In genomic region chr7:100493484-100494414, GRCm38 (mm10) we compare ENCODE assay signal across 7 mouse cellular contexts. TPM values are rescaled to one million over a fixed set of nuclear protein-coding genes. Genes with fewer than 3 reads are reported as not detected.
DNase-seq lines count a peak whose midpoint lies in the region; ATAC-seq and TF ChIP-seq lines count a peak whose summit lies in the region.

No protein-coding gene starts in this region.

- no peak for TF ChIP-seq RAD21 in CH12.LX (IDR thresholded peaks at IDR 0.05; ENCODE audit: low read depth, low read length)

- H3K9me3 ChIP-seq in CH12.LX (replicated peaks; ENCODE audit: low read length): no peaks in the 10 kb centered on the region
- no peaks in the 10 kb centered on the region for H3K9me3 ChIP-seq in forebrain, embryonic 11.5 days (ENCODE audit: control insufficient read depth, low read length)
- no peaks in the 10 kb centered on the region for H3K9me3 ChIP-seq in hindbrain, postnatal 0 days (ENCODE audit: low read length)
- H3K9me3 ChIP-seq in liver, postnatal 0 days (ENCODE audit: low read length): no peaks in the 10 kb centered on the region
- no peaks in the 10 kb centered on the region for H3K9me3 ChIP-seq in neural tube, embryonic 12.5 days

- no peak for TF ChIP-seq EP300 in CH12.LX (IDR thresholded peaks at IDR 0.05; ENCODE audit: low read length)
- no peak; the same call in 1 of the 2 replicates for TF ChIP-seq EP300 in liver, postnatal 0 days (IDR thresholded peaks at IDR 0.05; ENCODE audit: low read depth)

- no peak for TF ChIP-seq CTCF in CH12.LX (conservative IDR thresholded peaks at IDR 0.05 in 1 of 2, IDR thresholded peaks at IDR 0.05 in 1 of 2; ENCODE audit: low read depth in 2 of 2, low read length in 2 of 2)
- TF ChIP-seq CTCF in Patski (IDR thresholded peaks at IDR 0.05): no peak
- TF ChIP-seq CTCF in hindbrain, postnatal 0 days (IDR thresholded peaks at IDR 0.05; ENCODE audit: low read depth): no peak
- no peak for TF ChIP-seq CTCF in liver, postnatal 0 days (IDR thresholded peaks at IDR 0.05; ENCODE audit: low read depth)

- H3K4me2 ChIP-seq in CH12.LX (ENCODE audit: insufficient read depth, low read depth, poor library complexity, severe bottlenecking): peak overlapping the region; percentile 61
- H3K4me2 ChIP-seq in forebrain, embryonic 11.5 days (ENCODE audit: low read depth, low read length, severe bottlenecking): peak overlapping the region; percentile 78; the same call in 1 of the 2 replicates
- peak overlapping the region; percentile 70 for H3K4me2 ChIP-seq in hindbrain, postnatal 0 days (ENCODE audit: low read depth, low read length)
- H3K4me2 ChIP-seq in liver, postnatal 0 days (ENCODE audit: low read depth, low read length): peak overlapping the region; percentile 93
- H3K4me2 ChIP-seq in neural tube, embryonic 12.5 days (replicated peaks): peak overlapping the region; percentile 86

- TF ChIP-seq POLR2A in CH12.LX (IDR thresholded peaks at IDR 0.05; ENCODE audit: low read depth, low read length): no peak

- WGBS in forebrain, embryonic 11.5 days: 41% methylated on average over 19 of the region's 19 CpGs
- 32% methylated on average over 19 of the region's 19 CpGs for WGBS in hindbrain, postnatal 0 days
- 14% methylated on average over 19 of the region's 19 CpGs for WGBS in liver, postnatal 0 days (ENCODE audit: insufficient replicate concordance)
- WGBS in neural tube, embryonic 12.5 days: 34% methylated on average over 19 of the region's 19 CpGs

- CTCF ChIA-PET in Patski (lab: Charles Lee): interaction anchor here (1.1 kb wide), 1 partner anchor 13 kb away, joined by 3 read pairs; no protein-coding TSS in a partner anchor

- dilution Hi-C loops in CH12.LX (cut with MboI; ENCODE audit: extremely low pct_ligation_motif_present, extremely low pct_unique_long_range_greater_than_20kb, low sequenced_read_pairs): no loop called here

- H3K27me3 ChIP-seq in CH12.LX (replicated peaks) (no peaks in the 10 kb centered on the region), Patski (no peaks in the 10 kb centered on the region)
- H3K27me3 ChIP-seq in forebrain, embryonic 11.5 days (ENCODE audit: control insufficient read depth, insufficient read depth, low read length): no peaks in the 10 kb centered on the region
- H3K27me3 ChIP-seq in hindbrain, postnatal 0 days (ENCODE audit: insufficient read depth, low read length): no peaks in the 10 kb centered on the region
- H3K27me3 ChIP-seq in liver, postnatal 0 days (ENCODE audit: insufficient read depth, low read length): no peaks in the 10 kb centered on the region
- peaks cover 10% of the 10 kb centered on the region; the same call in 1 of the 2 replicates for H3K27me3 ChIP-seq in neural tube, embryonic 12.5 days (replicated peaks)

- ATAC-seq in Patski: peak; percentile 17
- no peak; the same call in 1 of the 2 replicates for ATAC-seq in forebrain, embryonic 11.5 days (replicated peaks; ENCODE audit: low FRiP score)
- ATAC-seq in hindbrain, postnatal 0 days: no peak
- ATAC-seq in liver, postnatal 0 days: peak; percentile 14
- no peak; the same call in 1 of the 2 replicates for ATAC-seq in neural tube, embryonic 12.5 days (ENCODE audit: low FRiP score, low read depth)

- in situ Hi-C loops in CH12.LX (cut with MboI; ENCODE audit: low pct_ligation_motif_present, low pct_unique_long_range_greater_than_20kb, low sequenced_read_pairs): no loop called here
- in situ Hi-C loops in Patski (cut with MboI; ENCODE audit: low pct_unique_long_range_greater_than_20kb): no loop called here

- H3K9ac ChIP-seq in CH12.LX (ENCODE audit: insufficient read depth, low read depth): peak overlapping the region; percentile 74
- peak overlapping the region; percentile 60 for H3K9ac ChIP-seq in forebrain, embryonic 11.5 days (ENCODE audit: low read length)
- peak overlapping the region; percentile 58 for H3K9ac ChIP-seq in hindbrain, postnatal 0 days (replicated peaks; ENCODE audit: low read length)
- peak overlapping the region; percentile 75 for H3K9ac ChIP-seq in liver, postnatal 0 days (replicated peaks)
- peak overlapping the region; percentile 49; the same call in 1 of the 2 replicates for H3K9ac ChIP-seq in neural tube, embryonic 12.5 days

- H3K4me1 ChIP-seq in CH12.LX (ENCODE audit: control insufficient read depth in 1 of 2, insufficient read depth in 2 of 2): peaks cover 12 to 36% of the 10 kb centered on the region in 2 experiments
- H3K4me1 ChIP-seq in forebrain, embryonic 11.5 days (replicated peaks; ENCODE audit: control insufficient read depth, insufficient read depth, low read length): peaks cover 14% of the 10 kb centered on the region; the same call in 1 of the 2 replicates
- peaks cover 13% of the 10 kb centered on the region; the same call in 1 of the 2 replicates for H3K4me1 ChIP-seq in hindbrain, postnatal 0 days (ENCODE audit: insufficient read depth, low read length)
- peaks cover 40% of the 10 kb centered on the region for H3K4me1 ChIP-seq in liver, postnatal 0 days (ENCODE audit: insufficient read depth)
- peaks cover 36% of the 10 kb centered on the region for H3K4me1 ChIP-seq in neural tube, embryonic 12.5 days

- H3K36me3 ChIP-seq in CH12.LX (replicated peaks in 1 of 2; ENCODE audit: control insufficient read depth in 1 of 2, insufficient read depth in 1 of 2, low read length in 1 of 2): peaks cover 22 to 42% of the 10 kb centered on the region in 2 experiments
- H3K36me3 ChIP-seq in forebrain, embryonic 11.5 days (ENCODE audit: control insufficient read depth, insufficient read depth, low read length): no peaks in the 10 kb centered on the region; the same call in 1 of the 2 replicates
- H3K36me3 ChIP-seq in hindbrain, postnatal 0 days (ENCODE audit: insufficient read depth, low read length): no peaks in the 10 kb centered on the region
- H3K36me3 ChIP-seq in liver, postnatal 0 days (replicated peaks; ENCODE audit: insufficient read depth, low read length): peaks cover 45% of the 10 kb centered on the region
- peaks cover 6% of the 10 kb centered on the region; the same call in 1 of the 2 replicates for H3K36me3 ChIP-seq in neural tube, embryonic 12.5 days

- POLR2A ChIA-PET in Patski (lab: Charles Lee): no interaction called here

- peaks cover 25% of the 10 kb centered on the region for H3K79me2 ChIP-seq in CH12.LX (replicated peaks; ENCODE audit: control insufficient read depth, extremely low read depth, insufficient read depth, poor library complexity, severe bottlenecking)

- H3K4me3 ChIP-seq in CH12.LX (replicated peaks in 1 of 3; ENCODE audit: low read depth in 2 of 3, low read length in 2 of 3, poor library complexity in 1 of 3): peak overlapping the region; percentile 75 to 93 (median 86)
- H3K4me3 ChIP-seq in forebrain, embryonic 11.5 days (ENCODE audit: low read depth, low read length): peak overlapping the region; percentile 39
- H3K4me3 ChIP-seq in hindbrain, postnatal 0 days (ENCODE audit: low read length): peak overlapping the region; percentile 39
- peak overlapping the region; percentile 82 for H3K4me3 ChIP-seq in liver, postnatal 0 days (ENCODE audit: low read depth, low read length)
- peak overlapping the region; percentile 44 for H3K4me3 ChIP-seq in neural tube, embryonic 12.5 days

- H3K27ac ChIP-seq in CH12.LX (ENCODE audit: insufficient read depth, low read depth): peak overlapping the region; percentile 54
- no peak overlapping the region for H3K27ac ChIP-seq in forebrain, embryonic 11.5 days (ENCODE audit: low read depth, low read length)
- peak overlapping the region; percentile 90; the same call in 1 of the 2 replicates for H3K27ac ChIP-seq in hindbrain, postnatal 0 days
- peak overlapping the region; percentile 94 for H3K27ac ChIP-seq in liver, postnatal 0 days (ENCODE audit: low read depth)
- no peak overlapping the region for H3K27ac ChIP-seq in neural tube, embryonic 12.5 days

- DNase-seq in CH12.LX (ENCODE audit: extremely low read depth): peak; percentile 72
- peak; percentile 41 for DNase-seq in Patski (ENCODE audit: low read depth, low spot score)
- no peak for DNase-seq in forebrain, embryonic 11.5 days (ENCODE audit: low spot score)
- DNase-seq in hindbrain, postnatal 0 days (ENCODE audit: low spot score): peak; percentile 59
- peak; percentile 65 for DNase-seq in liver, postnatal 0 days
- DNase-seq in yolk sac, embryonic 10.5 days (ENCODE audit: low spot score): peak; percentile 59

RNA-seq across cellular contexts. Expression of gene Ucp2, which starts 0.6 kb away (rescaled TPM):
- total RNA-seq in CH12.LX (2012; rRNA removed) (94.0 and 131 TPM in 2 replicates), CH12.LX (2014; rRNA removed) (102 and 131 TPM in 2 replicates)
- polyA plus RNA-seq in CH12.LX (2012; ENCODE audit: insufficient read length, low read depth) (542 and 635 TPM in 2 replicates), Patski (2021) (47.7 TPM)
- polyA plus RNA-seq in forebrain, embryonic 11.5 days (2014; fragmentation: Nextera tagmentation; extraction: Ambion mirVana): 79.7 and 90.4 TPM in 2 replicates
- total RNA-seq in hindbrain, postnatal 0 days (2014; rRNA removed): 70.5 and 101 TPM in 2 replicates
- polyA plus RNA-seq in hindbrain, postnatal 0 days (2015; fragmentation: Nextera tagmentation; extraction: Ambion mirVana): 112 and 113 TPM in 2 replicates
- 530 and 545 TPM in 2 replicates for polyA plus RNA-seq in liver, postnatal 0 days (2015; fragmentation: Nextera tagmentation; extraction: Ambion mirVana)
- polyA plus RNA-seq in neural tube, embryonic 12.5 days (2016; fragmentation: Nextera tagmentation; extraction: Ambion mirVana): 110 and 111 TPM in 2 replicates

RNA-seq across cellular contexts. Expression of gene Ucp3, which starts 21.0 kb away (rescaled TPM):
- total RNA-seq in CH12.LX (2012; rRNA removed) (not detected in 2 replicates), CH12.LX (2014; rRNA removed) (not detected in 2 replicates)
- polyA plus RNA-seq in CH12.LX (2012; ENCODE audit: insufficient read length, low read depth) (0.13 TPM in 1 of 2 replicates, not detected in the other), Patski (2021) (0.06 TPM)
- polyA plus RNA-seq in forebrain, embryonic 11.5 days (2014; fragmentation: Nextera tagmentation; extraction: Ambion mirVana): not detected in 2 replicates
- 0.10 and 0.11 TPM in 2 replicates for total RNA-seq in hindbrain, postnatal 0 days (2014; rRNA removed)
- polyA plus RNA-seq in hindbrain, postnatal 0 days (2015; fragmentation: Nextera tagmentation; extraction: Ambion mirVana): 0.16 TPM in 2 replicates
- 0.08 and 0.21 TPM in 2 replicates for polyA plus RNA-seq in liver, postnatal 0 days (2015; fragmentation: Nextera tagmentation; extraction: Ambion mirVana)
- polyA plus RNA-seq in neural tube, embryonic 12.5 days (2016; fragmentation: Nextera tagmentation; extraction: Ambion mirVana): not detected in 2 replicates

RNA-seq across cellular contexts. Expression of gene Dnajb13, which starts 21.0 kb away (rescaled TPM):
- 11.8 and 15.6 TPM in 2 replicates for total RNA-seq in CH12.LX (2012; rRNA removed)
- total RNA-seq in CH12.LX (2014; rRNA removed): 24.5 and 32.0 TPM in 2 replicates
- polyA plus RNA-seq in CH12.LX (2012; ENCODE audit: insufficient read length, low read depth): 13.9 and 17.8 TPM in 2 replicates
- 0.05 TPM for polyA plus RNA-seq in Patski (2021)
- polyA plus RNA-seq in forebrain, embryonic 11.5 days (2014; fragmentation: Nextera tagmentation; extraction: Ambion mirVana): 0.49 and 0.84 TPM in 2 replicates
- 3.9 and 7.1 TPM in 2 replicates for total RNA-seq in hindbrain, postnatal 0 days (2014; rRNA removed)
- 6.4 and 7.2 TPM in 2 replicates for polyA plus RNA-seq in hindbrain, postnatal 0 days (2015; fragmentation: Nextera tagmentation; extraction: Ambion mirVana)
- polyA plus RNA-seq in liver, postnatal 0 days (2015; fragmentation: Nextera tagmentation; extraction: Ambion mirVana): 1.0 and 1.8 TPM in 2 replicates
- polyA plus RNA-seq in neural tube, embryonic 12.5 days (2016; fragmentation: Nextera tagmentation; extraction: Ambion mirVana): 0.56 and 0.78 TPM in 2 replicates

RNA-seq across cellular contexts. Expression of gene Coa4, which starts 43.1 kb away (rescaled TPM):
- total RNA-seq in CH12.LX (2012; rRNA removed): 22.9 and 25.5 TPM in 2 replicates
- total RNA-seq in CH12.LX (2014; rRNA removed): 20.3 and 24.1 TPM in 2 replicates
- polyA plus RNA-seq in CH12.LX (2012; ENCODE audit: insufficient read length, low read depth): 22.0 and 24.1 TPM in 2 replicates
- polyA plus RNA-seq in Patski (2021): 12.6 TPM
- polyA plus RNA-seq in forebrain, embryonic 11.5 days (2014; fragmentation: Nextera tagmentation; extraction: Ambion mirVana): 18.2 and 18.6 TPM in 2 replicates
- 2.8 and 7.6 TPM in 2 replicates for total RNA-seq in hindbrain, postnatal 0 days (2014; rRNA removed)
- polyA plus RNA-seq in hindbrain, postnatal 0 days (2015; fragmentation: Nextera tagmentation; extraction: Ambion mirVana): 4.9 and 6.2 TPM in 2 replicates
- 11.9 and 12.4 TPM in 2 replicates for polyA plus RNA-seq in liver, postnatal 0 days (2015; fragmentation: Nextera tagmentation; extraction: Ambion mirVana)
- 16.3 and 17.5 TPM in 2 replicates for polyA plus RNA-seq in neural tube, embryonic 12.5 days (2016; fragmentation: Nextera tagmentation; extraction: Ambion mirVana)

Comparison
In these comparisons a context has a peak if more than half of its experiments do, and no peak if none do; other contexts are left out.
1. H3K27ac ChIP-seq: peak in CH12.LX (single experiment), hindbrain, postnatal 0 days (single experiment) and liver, postnatal 0 days (single experiment); none in forebrain, embryonic 11.5 days (single experiment) and neural tube, embryonic 12.5 days (single experiment).
2. ATAC-seq: peak in Patski (single experiment) and liver, postnatal 0 days (single experiment); none in forebrain, embryonic 11.5 days (single experiment), hindbrain, postnatal 0 days (single experiment) and neural tube, embryonic 12.5 days (single experiment).
3. Peak in every context shown above with its lines, with median percentiles within 50 percentile points of each other: H3K4me2 ChIP-seq, H3K4me3 ChIP-seq and H3K9ac ChIP-seq.